Mouse (Mus musculus) cerebellum, adult 9-11 months (tissue): ENCODE data around the gene Kcnn3.

Experiments used
- DNase-seq: peaks from one replicate; pipeline ENCODE4 v3.0.0; 2022

Kcnn3 gene

DNA sequence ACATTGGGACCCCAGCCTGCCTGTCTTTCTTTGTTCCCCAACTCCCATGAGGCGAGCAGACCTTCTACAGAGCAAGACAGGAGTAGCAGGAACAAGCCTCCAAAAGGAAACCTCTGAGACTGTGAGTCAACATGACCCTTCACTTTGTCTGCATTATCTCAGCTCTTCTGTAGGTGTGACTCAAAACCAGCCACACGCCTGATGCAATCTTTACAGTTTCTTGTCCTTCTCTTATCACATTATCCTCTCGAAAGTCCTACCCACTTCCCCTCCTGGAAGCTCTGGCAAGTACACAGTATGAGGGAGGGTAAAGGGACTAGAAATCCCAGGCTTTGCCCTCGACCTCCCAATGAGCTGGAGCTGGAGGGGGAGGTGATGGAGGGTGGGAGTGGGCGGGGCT lies 166.1 kb downstream of the Kcnn3 start:
- no peak for DNase-seq

DNA sequence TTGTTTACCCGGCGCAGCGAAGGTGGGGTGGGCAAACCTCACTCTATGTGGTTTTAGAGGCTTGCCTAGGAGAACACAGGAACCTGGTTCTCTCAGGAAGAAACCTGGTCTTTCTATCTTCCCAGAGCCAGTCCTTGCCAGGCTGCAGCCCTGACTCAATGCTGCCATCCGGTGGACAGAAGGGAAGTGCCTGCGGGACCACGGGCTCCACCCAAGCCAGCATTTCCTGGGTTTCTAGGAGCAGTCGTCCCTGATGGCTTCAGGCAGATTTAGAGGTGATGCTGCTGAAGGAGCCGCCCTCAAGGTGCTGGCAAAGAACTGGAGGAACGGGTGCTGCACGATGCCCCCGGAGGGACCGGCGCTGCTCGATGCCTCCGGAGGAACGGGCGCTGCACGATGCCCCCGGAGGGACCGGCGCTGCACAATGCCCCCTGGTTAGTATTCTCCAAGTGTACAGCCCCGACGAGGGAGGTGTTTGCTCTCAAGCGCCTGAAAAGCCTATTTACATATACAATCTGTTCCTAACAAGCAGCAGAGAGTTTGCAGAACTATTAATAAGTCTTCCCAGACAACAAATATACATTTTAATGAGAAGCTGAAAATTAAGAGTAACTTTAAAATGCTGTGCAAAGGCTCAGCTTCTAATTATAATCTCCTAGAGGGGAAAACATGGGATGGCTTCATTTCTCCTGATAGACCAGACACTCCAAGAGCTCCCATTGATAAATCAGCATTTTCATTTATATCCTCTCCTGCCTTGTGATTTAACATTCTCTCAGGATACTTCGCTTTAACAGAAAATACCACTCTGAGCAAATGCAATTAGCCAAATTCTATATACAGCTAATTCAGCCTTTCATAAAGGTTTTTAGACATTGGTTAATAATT lies 169.0 kb downstream of the Kcnn3 start:
- peak; percentile 79 for DNase-seq

DNA sequence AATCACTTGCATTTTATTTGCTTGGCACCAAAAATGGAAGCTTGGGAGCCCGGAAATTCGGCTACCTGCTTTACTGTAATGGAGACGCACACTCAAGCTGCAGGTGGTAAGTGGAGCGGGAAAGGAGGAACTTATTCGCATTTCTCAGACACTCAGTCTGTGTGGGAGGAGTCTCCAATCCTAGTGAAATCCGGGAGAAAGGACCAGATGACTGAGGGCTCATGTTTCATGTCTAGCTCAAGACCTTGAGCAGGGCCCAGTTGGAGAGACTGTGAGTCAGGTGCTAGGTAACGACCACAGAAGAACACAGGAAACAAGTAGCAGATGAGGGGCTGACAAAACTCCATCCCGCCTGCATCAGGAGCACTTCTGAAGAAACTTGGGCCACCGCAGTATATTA lies 171.8 kb downstream of the Kcnn3 start:
- DNase-seq, result no peak

DNA sequence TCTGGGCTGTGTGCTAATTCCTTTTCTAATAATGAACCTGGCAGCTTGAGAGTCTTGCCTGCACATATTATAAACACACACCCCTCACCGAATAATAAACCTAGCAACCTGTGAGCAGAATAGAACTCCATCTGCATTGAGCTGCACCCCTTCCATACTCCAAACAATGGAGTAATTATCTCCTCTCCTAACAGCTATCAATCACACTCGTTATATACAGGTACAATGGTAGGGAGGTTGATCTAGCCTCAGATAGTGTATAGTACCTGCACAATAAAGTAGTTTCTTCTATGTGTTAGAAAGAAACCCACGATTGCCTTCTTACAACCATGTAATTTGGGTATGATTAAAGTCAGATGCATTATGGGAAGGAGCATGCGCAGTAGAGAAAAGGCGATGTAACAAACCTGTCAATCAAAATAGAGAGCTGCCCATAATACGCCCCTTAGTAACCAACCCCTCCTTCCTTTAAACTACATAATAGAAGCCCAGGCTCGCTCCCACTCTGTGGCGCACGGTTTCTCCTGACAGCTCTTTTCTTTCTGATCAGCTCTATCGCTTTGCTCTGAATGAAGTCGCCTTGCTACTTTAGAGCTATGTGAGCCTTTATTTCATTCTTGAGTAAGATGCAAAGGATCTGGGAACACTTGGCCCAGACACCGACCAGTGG lies 176.3 kb downstream of the Kcnn3 start:
- DNase-seq, result no peak

DNA sequence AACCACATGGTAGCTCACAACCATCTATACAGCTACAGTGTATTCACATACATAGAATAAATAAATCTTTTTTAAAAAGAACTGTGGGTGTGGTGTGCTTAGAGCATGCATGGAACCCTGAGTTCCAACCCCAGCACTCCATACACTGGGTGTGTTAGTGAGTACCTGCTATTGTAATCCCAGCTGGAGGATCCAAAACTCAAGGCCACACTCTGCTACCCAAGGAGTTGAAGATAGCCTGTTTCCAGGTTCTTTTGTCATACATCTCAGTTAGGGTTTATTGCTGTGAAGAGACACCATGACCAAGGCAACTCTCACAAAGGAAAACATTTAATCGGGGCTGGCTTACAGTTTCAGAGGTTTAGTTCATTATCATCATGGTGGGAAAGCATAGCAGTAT lies 179.0 kb downstream of the Kcnn3 start:
- DNase-seq, result no peak

DNA sequence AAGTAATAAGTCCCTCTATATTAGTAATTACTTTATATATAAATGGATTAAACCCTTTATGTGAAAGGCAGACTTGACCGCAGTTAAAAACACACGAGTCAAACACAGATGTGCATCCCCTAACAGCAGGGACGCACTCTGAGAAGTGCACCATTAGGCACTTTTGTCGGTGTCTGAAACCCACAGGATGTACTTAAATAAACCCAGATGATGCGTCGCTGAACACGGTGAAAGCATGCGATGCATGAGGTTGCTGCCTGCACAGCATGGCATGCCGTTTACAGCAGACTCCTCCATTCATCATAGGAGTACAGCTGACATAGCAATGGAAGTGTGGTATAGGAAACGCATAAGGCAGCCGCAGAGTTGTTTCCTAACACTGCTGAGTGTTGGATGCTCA lies 180.5 kb downstream of the Kcnn3 start:
- no peak for DNase-seq

DNA sequence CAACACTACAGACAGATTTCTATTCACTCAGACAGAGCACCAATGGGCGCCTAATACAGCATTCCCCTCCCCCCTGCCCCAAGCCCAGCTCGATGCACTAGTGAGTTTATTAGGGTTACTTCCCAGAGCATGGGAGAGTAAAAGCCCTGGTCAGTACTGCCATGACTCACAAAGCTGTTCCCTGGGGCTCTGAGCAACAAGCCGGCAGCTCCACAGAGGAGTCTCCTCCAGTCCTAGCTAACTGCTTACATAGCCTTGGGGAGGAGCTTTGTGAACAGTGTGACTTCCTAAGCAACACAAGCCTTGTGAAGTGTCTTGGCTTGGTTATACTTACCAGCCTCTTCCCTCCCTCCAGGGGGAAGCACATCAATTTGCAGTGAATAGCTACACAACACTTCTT lies 183.6 kb downstream of the Kcnn3 start:
- no peak for DNase-seq

DNA sequence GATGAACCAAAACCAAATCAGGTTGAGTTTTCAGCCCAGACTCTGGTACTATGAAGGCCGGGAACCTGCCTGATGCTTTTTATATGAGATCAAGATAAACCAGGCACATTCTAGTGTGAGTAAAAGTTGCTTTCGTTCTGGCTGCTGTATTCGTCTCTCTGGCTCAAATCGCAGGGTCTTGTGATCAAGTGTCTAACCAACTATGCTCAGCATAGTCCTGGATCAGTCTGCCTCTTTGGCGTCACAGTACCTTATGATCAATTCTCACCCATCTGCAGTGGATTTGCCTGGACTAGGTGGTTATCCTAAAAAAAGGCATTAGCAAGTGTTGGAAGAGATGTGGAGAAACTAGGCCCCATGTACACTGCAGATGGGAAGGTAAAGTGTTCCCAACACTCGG lies 184.1 kb downstream of the Kcnn3 start:
- DNase-seq, result no peak

DNA sequence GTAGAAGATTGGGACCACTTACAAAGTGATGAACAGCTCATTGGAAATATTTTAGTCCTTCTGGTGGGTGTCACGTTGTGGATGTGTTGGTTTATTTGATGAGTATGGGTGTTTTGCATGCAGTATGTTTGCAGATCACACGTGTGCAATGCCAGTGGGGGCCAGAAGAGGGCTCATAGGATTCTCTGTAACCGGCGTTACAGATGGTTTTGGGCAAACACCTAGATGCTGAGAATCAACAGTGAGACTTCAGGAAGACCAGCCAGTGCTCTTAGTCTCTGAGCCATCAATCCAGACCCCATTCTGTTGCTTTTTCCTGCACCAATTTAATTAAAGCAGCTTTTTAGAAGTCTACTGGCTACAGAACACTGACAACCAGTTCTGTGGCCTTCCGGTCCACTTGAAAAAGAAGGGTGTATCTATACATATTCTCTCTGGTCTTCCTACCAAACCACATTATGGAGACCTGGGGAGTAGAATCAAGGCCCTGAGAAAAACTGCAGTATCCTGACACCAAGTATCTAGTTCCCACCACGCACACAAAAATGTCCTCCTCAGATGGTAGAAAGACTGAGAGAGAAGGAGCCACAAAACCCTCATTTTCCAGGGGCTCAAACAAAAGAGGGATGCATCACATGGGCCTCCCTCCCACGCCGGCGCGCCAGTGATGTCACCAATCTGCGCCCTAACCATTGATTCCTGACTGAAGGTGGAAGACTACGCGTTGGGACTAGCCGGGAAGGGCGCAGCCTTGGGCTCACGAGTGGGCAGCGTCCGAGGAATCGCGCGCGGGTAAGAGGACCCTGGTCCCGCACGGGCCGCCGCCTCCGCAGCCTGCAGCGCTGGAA lies 194.6 kb downstream of the Kcnn3 start, which contains the start of gene Adar:
TSS of gene Adar (plus strand) at position 664 of the 848 bp plus-strand sequence.
- DNase-seq, result peak; percentile 87

DNA sequence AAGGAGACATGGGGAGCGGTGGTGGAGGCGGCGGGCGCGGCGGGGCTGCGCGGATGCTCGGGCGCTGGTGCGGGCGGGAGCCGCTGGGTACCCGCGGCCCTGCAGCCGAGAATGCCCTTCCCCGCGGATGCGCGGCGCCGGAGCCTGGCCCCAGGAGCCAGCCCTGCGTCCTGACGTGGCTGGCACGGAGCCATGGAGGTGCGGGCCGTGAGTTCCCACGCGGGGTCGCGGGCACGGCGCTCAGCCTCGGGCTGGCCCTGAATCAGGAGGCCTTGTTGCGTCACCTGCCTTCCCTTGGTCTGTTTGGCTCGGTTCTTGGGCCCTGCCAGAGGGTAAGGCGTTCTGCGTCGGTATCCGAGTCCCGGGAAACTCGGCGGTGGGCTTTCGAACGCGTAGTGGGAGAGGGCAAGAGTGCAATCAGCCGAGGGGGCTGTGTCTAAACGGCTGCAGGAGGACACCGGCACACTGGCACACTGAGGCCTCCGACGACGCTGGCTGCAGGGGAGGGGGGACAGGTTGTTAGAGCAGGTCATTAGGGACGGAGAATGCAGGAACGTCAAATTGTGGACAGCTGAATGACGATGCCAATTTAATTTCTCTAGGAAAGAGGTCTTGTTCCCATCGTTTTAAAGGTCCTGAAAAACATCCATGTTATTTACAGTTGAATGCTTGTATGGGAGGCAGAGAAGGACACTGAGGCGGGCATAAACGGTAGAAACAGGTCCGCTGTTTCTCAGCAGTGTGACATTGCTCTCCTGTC lies 195.4 kb downstream of the Kcnn3 start:
- DNase-seq, result peak; percentile 78

DNA sequence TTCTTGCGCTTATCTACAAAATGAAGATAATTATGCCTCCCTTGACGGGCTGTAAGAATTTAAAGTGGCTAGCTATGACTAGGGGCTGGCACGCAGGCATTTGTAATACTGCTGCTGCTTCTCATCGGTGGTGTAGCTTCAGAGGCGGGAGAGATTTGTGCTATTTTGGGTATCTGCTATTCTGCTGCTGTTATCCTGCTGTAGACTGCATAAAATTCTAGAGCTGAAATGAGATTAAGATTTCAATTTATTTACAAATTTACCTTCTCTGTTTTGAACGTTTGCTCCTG lies 195.9 kb downstream of the Kcnn3 start:
- DNase-seq, result no peak

DNA sequence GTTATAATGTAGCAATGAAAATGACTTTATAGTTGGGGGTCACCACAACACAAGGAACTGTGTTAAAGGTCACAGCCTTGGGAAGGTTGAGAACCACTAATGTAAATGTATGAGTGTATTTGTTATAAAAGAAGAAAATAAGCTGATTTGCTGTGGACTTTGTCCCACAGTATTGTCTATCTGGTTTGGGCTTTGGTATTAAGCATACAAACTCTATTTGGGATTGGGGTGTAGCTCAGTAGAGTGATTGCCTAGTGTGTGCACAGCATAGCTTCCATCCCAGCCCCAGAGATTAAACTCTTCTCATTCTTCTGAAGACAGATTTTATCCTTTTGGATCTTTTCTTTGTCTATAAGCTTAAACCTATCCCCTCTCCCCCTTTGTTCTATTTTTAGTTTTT lies 202.1 kb downstream of the Kcnn3 start:
- no peak for DNase-seq

DNA sequence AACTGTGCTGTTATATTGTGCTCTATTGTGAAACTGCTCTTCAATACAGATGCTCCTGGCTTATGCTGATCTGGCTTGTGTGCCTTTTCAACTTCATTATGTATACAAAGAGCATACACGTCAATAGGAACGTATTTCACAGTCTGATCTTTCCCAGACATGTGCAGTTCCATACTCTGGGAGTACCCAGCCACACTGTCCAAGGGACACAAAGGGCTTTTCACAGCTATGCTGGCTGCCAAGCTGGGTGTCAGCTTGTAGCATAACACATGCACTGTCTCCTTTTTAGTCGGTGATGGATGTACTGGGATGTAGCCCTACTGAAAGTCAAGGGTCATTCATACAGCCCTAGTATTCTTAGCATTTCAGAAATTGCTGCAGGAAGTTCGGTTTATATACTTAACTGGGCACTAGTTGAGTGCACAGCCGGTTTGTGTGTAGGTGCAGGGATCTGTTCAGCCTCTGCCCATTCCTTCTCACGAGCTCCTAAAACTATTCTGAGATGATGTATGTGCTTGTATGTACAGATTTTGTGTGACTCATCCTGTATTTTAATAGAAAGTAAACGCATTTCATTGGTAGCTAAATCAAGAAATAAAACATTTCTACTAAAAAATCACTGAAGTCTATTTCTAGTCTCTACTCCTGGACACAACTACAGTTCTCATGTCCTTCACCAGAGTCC lies 203.6 kb downstream of the Kcnn3 start:
- DNase-seq, result no peak
